Mouse (Mus musculus) embryonic facial prominence, embryonic 12.5 days (tissue): ENCODE results near the gene Mapk3. TPM values are rescaled to one million over a fixed set of nuclear protein-coding genes. Genes with fewer than 3 reads are reported as not detected.
"Not testable (repeated sequence)": the region's sequence is repeated elsewhere in the genome, so short reads cannot be mapped to it uniquely, and the experiment has no call there.

ENCODE experiments used
- ATAC-seq: fragments of 200-750 bp; cut with Nextera tagmentation; 2 replicates; pipeline ENCODE4 v1.8.0; 2017; ENCODE audit not compliant: insufficient number of reproducible peaks, insufficient read depth, low FRiP score, low TSS enrichment
- H3K27ac ChIP-seq: fragments of 300-500 bp; sonication (generic); 2 replicates; pipeline ENCODE4 v1.5.1; 2016; ENCODE audit warnings: mild to moderate bottlenecking
- H3K27me3 ChIP-seq: fragments of 300-500 bp; sonication (generic); 2 replicates; pipeline ENCODE4 v1.6.1; 2016; ENCODE audit warnings: mild to moderate bottlenecking, moderate library complexity
- H3K36me3 ChIP-seq: fragments of 300-500 bp; sonication (generic); 2 replicates; pipeline ENCODE4 v1.6.1; 2016; ENCODE audit warnings: mild to moderate bottlenecking
- H3K4me1 ChIP-seq: fragments of 300-500 bp; sonication (generic); 2 replicates; pipeline ENCODE4 v1.6.1; 2016
- H3K4me2 ChIP-seq: fragments of 300-500 bp; sonication (generic); replicated peaks from 2 replicates; pipeline ENCODE4 v1.6.1; 2016; ENCODE audit warnings: mild to moderate bottlenecking, moderate library complexity
- H3K4me3 ChIP-seq: fragments of 300-500 bp; sonication (generic); 2 replicates; pipeline ENCODE4 v1.5.1; 2016; ENCODE audit warnings: mild to moderate bottlenecking
- H3K9ac ChIP-seq: fragments of 300-500 bp; sonication (generic); 2 replicates; pipeline ENCODE4 v1.6.1; 2016; ENCODE audit warnings: mild to moderate bottlenecking, moderate library complexity
- H3K9me3 ChIP-seq: fragments of 300-500 bp; sonication (generic); 2 replicates; pipeline ENCODE4 v1.6.1; 2016; ENCODE audit warnings: mild to moderate bottlenecking, moderate library complexity
- WGBS: fragments of 180-500 bp; shearing (Covaris S2); methylation state at CpG from one replicate; pipeline ENCODE4 v1.1.7; 2016; 5-methylcytosine and 5-hydroxymethylcytosine counted together
- polyA plus RNA-seq: library from polyadenylated mRNA; unstranded; fragments of >200 nt; fragmentation: Nextera tagmentation; extraction: Ambion mirVana; gene quantifications from 2 replicates; pipeline ENCODE4 v1.2.1, GENCODE M21; 2016

Gene Mapk3
- polyA plus RNA-seq, 1 experiment from 2014 or later = 52.2 TPM

DNA sequence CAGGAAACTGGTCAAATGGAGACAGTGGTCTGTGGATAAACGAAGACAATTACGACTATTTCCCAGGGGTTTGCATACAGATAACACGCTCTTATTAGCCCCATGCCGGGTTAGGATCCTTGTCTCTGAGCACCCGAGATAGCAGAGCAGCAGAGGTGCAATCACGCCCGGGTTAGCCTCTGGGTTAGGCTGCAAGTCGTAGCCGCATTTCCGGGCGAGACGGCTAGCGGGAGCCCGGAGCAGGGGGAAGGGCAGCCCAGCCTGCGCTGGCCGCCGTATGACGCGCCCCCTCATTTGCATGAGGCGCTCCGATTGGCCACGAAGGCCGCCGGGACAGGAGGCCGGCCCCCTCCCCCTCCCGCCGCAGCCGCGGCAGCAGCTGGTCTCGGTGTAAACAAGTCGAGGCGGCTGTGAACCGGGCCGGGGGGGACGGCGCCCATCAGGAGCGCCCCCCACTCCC lies 17.2 kb downstream of the Mapk3 start, which contains the start of gene Ypel3:
Gene Ypel3 (plus strand): TSS at position 358 of the 460 bp plus-strand sequence.
- Histone ChIP-seq H3K9ac (peak within 1 kb of the TSS; percentile 89), H3K4me1 (peaks cover 37% of the 10 kb centered on the region), H3K27me3 (no peaks in the 10 kb centered on the region), H3K9me3 (no peaks in the 10 kb centered on the region), H3K36me3 (peaks cover 11% of the 10 kb centered on the region), H3K4me2 (peak within 1 kb of the TSS; percentile 87), H3K4me3 (peak within 1 kb of the TSS; percentile 75), H3K27ac (peak within 1 kb of the TSS; percentile 88)
- under 1% methylated on average over 30 of the region's 37 CpGs for WGBS
- ATAC-seq = peak; percentile 84

DNA sequence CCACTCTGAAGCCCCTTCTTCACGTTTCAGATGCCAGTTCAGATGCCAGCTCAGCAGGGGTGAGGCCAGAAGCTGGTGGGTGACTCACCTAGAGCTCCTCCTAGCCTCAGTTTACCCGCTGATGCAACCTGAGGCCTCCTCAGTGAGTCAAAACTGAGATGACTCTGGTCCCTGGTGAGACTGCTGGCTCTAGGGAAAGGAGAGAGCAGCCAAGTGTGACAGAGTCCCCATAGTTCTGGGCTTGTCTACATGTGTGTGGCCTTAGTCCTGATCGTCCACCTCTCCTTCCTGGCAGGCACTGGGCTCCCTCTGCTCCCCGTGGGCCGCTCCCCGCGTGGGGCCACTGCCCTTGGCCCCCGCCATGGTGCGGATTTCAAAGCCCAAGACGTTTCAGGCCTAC lies 18.1 kb downstream of the Mapk3 start:
- Histone ChIP-seq H3K4me3 (peak overlapping the region; percentile 75), H3K9me3 (no peaks in the 10 kb centered on the region), H3K36me3 (peaks cover 10% of the 10 kb centered on the region), H3K27ac (peak overlapping the region; percentile 88; the same call in 1 of the 2 replicates), H3K9ac (peak overlapping the region; percentile 89), H3K4me2 (peak overlapping the region; percentile 87), H3K27me3 (no peaks in the 10 kb centered on the region), H3K4me1 (peaks cover 39% of the 10 kb centered on the region)
- no peak for ATAC-seq
- 44% methylated on average over 8 of the region's 10 CpGs for WGBS

DNA sequence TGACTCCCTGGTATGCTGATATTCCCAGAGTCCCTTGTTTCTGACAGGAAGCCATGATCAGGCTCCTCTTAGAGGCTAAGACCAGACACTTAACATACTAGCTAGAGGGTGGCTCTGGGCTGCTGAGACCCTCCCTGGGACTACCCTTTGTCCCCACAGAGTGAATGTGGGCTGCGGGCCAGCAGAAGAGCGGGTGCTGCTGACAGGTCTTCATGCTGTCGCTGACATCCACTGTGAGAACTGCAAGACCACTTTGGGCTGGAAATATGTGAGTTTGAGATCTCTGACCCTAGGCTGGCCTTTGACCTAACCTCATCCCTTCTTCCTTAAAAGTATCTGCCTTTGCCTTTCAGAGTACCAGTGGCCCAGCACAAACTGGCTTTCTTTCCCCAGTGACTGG lies 18.7 kb downstream of the Mapk3 start:
- no peak overlapping the region for H3K27ac ChIP-seq
- H3K9ac ChIP-seq = peak overlapping the region; percentile 89; the same call in 1 of the 2 replicates
- no peak overlapping the region for H3K4me3 ChIP-seq
- WGBS = 87% methylated on average over 3 of the region's 3 CpGs
- ATAC-seq = no peak
- H3K36me3 ChIP-seq = peaks cover 5% of the 10 kb centered on the region
- peaks cover 39% of the 10 kb centered on the region for H3K4me1 ChIP-seq
- H3K4me2 ChIP-seq = peak overlapping the region; percentile 87
- H3K27me3 ChIP-seq = no peaks in the 10 kb centered on the region
- no peaks in the 10 kb centered on the region for H3K9me3 ChIP-seq

DNA sequence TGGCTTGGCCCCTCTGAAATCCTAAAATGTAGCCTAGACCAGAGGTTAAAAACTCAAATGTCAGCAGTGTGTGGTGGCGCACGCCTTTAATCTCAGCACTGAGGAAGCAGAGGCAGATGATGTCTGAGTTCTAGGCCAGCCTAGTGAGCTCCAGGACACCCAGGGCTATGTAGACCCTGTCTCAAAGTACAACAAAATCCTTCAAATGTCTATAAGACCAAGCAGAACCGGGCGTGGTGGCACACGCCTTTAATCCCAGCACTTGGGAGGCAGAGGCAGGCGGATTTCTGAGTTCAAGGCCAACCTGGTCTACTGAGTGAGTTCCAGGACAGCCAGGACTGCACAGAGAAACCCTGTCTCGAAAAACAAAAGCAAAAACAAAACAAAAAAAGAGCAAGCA lies 19.7 kb downstream of the Mapk3 start:
- not testable (repeated sequence) for H3K27me3 ChIP-seq, H3K4me3 ChIP-seq, H3K27ac ChIP-seq, H3K4me2 ChIP-seq, H3K9me3 ChIP-seq, ATAC-seq, H3K9ac ChIP-seq, H3K36me3 ChIP-seq
- 89% methylated on average over 7 of the region's 7 CpGs for WGBS
- H3K4me1 ChIP-seq = peaks cover 39% of the 10 kb centered on the region

DNA sequence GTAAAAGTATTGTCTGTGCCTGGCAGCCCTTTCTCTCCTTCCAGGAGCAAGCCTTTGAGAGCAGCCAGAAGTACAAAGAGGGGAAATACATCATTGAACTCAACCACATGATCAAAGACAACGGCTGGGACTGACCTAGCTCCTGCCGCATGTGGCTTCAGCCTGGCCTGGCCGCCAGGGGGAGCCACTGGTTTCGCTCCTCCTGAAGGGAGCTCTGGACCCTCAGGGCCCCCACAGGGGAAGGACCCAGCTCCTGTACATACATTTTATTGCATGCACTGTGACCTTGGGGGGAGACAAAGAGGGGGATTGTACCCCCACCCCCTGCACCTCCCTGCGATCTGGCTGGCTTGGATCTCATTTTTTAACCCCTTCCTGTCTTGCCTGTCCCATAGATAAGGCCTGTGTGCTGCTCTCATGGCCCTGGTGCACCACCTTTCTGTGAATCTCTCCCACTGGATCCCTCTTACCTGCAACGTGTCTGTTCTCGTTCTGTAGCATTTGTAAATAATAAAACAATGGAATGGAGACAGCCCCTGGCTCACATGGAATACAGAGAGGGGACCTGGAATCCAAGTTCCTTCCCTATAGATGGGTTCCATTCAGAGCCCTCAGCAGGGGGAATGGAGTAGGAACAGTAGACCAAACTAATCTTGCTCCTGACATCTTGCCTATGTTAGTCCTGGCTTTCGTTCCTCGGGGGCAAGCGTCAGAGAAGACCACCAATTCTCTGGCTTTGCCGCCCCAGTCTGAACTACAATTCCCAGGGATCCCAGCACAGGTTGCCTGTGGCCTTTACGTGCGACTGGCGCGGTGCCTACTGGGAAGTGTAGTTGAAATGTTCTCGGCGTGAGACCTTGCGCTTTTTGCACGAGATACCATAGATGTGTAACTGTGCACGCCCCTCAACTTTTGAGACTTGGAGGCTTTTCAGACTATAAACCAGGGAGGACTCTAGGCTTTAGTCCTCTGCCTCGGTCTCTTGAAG lies 20.9 kb downstream of the Mapk3 start:
- Histone ChIP-seq H3K4me1 (peaks cover 39% of the 10 kb centered on the region), H3K4me3 (peak overlapping the region; percentile 34), H3K9ac (peak overlapping the region; percentile 43; the same call in 1 of the 2 replicates), H3K9me3 (no peaks in the 10 kb centered on the region), H3K27me3 (no peaks in the 10 kb centered on the region), H3K36me3 (peaks cover 19% of the 10 kb centered on the region), H3K27ac (peak overlapping the region; percentile 75), H3K4me2 (peak overlapping the region; percentile 89)
- peak; percentile 62 for ATAC-seq
- WGBS = under 1% methylated on average over 21 of the region's 21 CpGs

DNA sequence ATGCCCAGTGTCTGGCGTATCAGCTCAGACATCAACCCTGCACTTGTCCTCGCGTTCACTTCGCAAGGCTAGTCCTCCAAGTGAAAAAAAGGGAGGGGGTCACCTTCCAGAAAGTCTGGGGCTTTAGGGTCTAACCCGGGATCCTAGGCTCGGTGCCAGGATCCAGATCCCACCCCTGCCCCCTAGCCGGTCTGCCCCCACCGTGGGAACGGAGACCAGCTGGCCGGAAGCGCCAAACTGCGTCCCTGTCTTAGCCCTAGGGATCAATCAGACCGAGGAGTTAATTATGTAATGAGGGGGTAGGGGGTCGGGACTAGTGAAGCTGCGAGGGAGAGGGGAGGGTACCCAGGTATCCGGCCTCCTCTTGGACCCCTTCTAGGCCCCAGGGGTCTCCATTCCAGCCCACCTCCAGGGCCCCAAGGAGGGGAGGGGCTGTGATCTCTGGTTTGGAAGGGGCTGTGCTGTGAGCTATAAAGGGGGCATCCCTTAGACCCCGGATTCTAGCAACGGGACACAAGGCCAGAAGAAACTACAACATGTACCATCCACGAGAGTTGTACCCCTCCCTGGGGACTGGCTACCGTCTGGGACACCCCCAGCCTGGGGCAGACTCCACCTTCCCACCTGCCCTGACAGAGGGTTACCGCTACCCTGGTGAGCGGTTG lies 21.7 kb downstream of the Mapk3 start, which contains the start of gene Tbx6:
Gene Tbx6 (plus strand): TSS at position 513 of the 665 bp plus-strand sequence.
- 7% methylated on average over 22 of the region's 22 CpGs for WGBS
- Histone ChIP-seq H3K4me1 (peaks cover 32% of the 10 kb centered on the region), H3K36me3 (peaks cover 26% of the 10 kb centered on the region)

DNA sequence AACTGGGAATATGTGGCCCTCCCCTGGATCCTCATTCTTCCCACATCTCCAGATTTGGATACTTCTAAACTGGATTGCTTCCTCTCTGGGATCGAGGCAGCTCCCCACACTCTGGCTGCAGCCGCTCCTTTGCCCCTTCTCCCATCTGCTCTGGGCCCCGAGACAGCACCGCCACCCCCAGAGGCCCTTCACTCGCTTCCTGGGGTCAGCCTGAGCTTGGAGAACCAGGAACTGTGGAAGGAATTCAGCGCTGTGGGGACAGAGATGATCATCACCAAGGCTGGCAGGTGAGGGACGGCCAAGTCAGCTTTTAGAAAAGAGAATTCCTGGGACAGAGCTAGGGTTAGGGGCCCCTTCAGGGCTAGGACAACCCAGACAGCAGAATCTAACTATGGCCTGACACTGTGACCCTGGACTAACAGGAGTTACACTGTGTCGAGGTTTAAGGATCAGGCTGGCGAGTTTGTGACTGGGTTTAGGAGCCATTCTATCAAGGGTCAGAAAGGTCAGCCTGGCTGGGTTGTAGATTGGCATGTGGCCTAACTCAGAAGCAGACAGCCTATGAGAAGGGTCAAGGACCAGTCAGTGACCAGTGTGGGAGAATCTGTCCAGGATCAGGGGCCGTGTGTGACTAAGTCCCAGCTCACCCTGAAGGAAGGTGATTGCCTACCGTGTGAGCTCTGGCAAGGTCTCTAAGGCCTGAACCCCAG lies 22.4 kb downstream of the Mapk3 start:
- Histone ChIP-seq H3K9ac (0 out of 2 replicates have a peak overlapping the region, but pooled peaks have one; percentile 43), H3K36me3 (peaks cover 33% of the 10 kb centered on the region), H3K4me1 (peaks cover 29% of the 10 kb centered on the region), H3K4me3 (no peak overlapping the region), H3K4me2 (peak overlapping the region; percentile 89), H3K27me3 (no peaks in the 10 kb centered on the region), H3K9me3 (no peaks in the 10 kb centered on the region), H3K27ac (0 out of 2 replicates have a peak overlapping the region, but pooled peaks have one; percentile 24)
- WGBS = 33% methylated on average over 11 of the region's 11 CpGs
- no peak for ATAC-seq

More for the DNA sequence above, 21.7 kb downstream of the Mapk3 start, which contains the start of gene Tbx6:
- Histone ChIP-seq H3K4me2 (peak within 1 kb of the TSS; percentile 89), H3K4me3 (peak within 1 kb of the TSS; percentile 34), H3K27me3 (no peaks in the 10 kb centered on the region), H3K27ac (peak within 1 kb of the TSS; percentile 75), H3K9ac (peak within 1 kb of the TSS; percentile 43), H3K9me3 (no peaks in the 10 kb centered on the region)
- no peak for ATAC-seq

DNA sequence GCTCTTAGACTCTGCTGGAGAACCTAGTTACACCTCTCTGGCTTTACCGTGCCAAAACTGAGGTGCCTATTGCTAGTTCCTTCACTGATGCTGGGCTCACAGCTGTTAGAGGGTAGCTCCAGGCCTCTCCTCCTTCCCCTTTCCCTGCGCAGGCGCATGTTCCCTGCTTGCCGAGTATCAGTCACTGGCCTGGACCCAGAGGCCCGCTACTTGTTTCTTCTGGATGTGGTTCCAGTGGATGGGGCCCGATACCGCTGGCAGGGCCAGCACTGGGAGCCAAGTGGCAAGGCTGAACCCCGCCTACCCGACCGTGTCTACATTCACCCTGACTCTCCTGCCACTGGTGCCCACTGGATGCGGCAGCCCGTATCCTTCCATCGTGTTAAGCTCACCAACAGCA lies 23.3 kb downstream of the Mapk3 start:
- Histone ChIP-seq H3K36me3 (peaks cover 42% of the 10 kb centered on the region), H3K4me1 (peaks cover 21% of the 10 kb centered on the region), H3K27ac (no peak overlapping the region), H3K27me3 (no peaks in the 10 kb centered on the region), H3K4me2 (no peak overlapping the region), H3K4me3 (no peak overlapping the region), H3K9me3 (no peaks in the 10 kb centered on the region), H3K9ac (no peak overlapping the region)
- WGBS = 89% methylated on average over 13 of the region's 13 CpGs
- ATAC-seq = no peak

DNA sequence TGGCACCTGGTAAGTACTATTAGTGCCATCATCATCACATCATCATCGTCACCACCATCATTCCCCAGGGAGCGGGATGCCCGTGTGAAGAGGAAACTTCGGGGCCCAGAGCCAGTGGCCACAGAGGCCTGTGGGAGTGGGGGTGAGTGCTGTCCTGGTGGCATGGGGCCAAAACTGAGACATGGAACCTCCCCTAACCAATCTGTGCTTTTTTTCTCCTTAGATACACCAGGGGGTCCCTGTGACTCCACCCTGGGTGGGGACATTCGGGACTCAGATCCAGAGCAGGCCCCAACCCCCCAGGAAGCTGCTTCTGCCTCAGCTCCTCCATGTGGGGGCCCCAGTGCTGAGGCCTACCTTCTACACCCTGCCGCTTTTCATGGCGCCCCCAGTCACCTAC lies 25.1 kb downstream of the Mapk3 start:
- no peak overlapping the region for H3K4me2 ChIP-seq
- peaks cover 15% of the 10 kb centered on the region for H3K4me1 ChIP-seq
- no peak overlapping the region for H3K27ac ChIP-seq
- no peak overlapping the region for H3K9ac ChIP-seq
- ATAC-seq = no peak
- peaks cover 55% of the 10 kb centered on the region for H3K36me3 ChIP-seq
- no peaks in the 10 kb centered on the region for H3K27me3 ChIP-seq
- H3K4me3 ChIP-seq = no peak overlapping the region
- no peaks in the 10 kb centered on the region for H3K9me3 ChIP-seq
- WGBS = 87% methylated on average over 7 of the region's 7 CpGs

DNA sequence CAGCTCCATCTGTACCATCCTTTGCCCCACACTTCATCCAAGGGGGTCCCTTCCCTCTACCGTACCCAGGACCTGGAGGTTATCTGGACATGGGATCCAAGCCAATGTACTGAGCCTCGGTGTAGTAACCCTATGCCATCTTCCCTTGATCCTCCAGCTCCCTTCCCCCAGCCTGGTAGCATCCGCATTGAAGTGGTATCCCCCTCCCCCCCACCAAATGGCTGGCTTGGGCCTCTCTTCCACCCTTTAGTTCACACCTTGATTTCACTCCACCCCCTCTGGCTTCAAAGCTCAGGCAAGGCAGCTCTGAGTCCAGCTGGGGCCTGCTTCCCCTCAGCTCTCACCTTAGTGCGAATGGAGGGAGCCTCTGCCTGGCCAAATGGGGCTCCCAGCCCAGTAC lies 25.7 kb downstream of the Mapk3 start:
- H3K4me1 ChIP-seq = peaks cover 13% of the 10 kb centered on the region
- H3K9me3 ChIP-seq = no peaks in the 10 kb centered on the region
- no peak overlapping the region for H3K9ac ChIP-seq
- no peak overlapping the region for H3K4me2 ChIP-seq
- H3K4me3 ChIP-seq = no peak overlapping the region
- 90% methylated on average over 4 of the region's 4 CpGs for WGBS
- no peak overlapping the region for H3K27ac ChIP-seq
- H3K36me3 ChIP-seq = peaks cover 61% of the 10 kb centered on the region
- no peak for ATAC-seq
- no peaks in the 10 kb centered on the region for H3K27me3 ChIP-seq

DNA sequence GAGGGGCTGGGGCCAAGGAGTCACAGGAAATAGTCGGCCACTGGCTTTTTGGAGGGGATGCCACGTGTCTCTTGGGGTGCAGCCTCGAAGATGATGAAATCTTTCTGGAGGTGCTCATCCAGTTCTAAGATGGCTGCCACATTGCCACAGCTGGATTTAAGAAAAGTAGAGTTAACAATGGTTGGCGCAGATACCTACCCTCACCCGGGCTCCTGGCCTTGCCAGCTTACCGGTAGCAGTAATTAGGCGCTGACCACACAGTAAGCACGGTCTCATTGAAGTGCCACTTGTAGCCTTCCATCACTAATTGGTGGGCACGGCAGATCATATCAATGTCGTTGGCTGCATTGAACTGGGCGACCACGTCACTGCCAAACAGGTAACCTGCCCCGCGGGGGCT lies 26.7 kb downstream of the Mapk3 start:
- no peak overlapping the region for H3K4me2 ChIP-seq
- no peak for ATAC-seq
- H3K27me3 ChIP-seq = no peaks in the 10 kb centered on the region
- 92% methylated on average over 14 of the region's 14 CpGs for WGBS
- peaks cover 65% of the 10 kb centered on the region for H3K36me3 ChIP-seq
- no peak overlapping the region for H3K27ac ChIP-seq
- H3K9me3 ChIP-seq = no peaks in the 10 kb centered on the region
- peaks cover 16% of the 10 kb centered on the region for H3K4me1 ChIP-seq
- no peak overlapping the region for H3K9ac ChIP-seq
- no peak overlapping the region for H3K4me3 ChIP-seq
